Mouse (Mus musculus) liver, adult 2 months (tissue): ENCODE results near the gene Gm17490. TPM values are rescaled to one million over a fixed set of nuclear protein-coding genes. Genes with fewer than 3 reads are reported as not detected.

Experiments used
- DNase-seq: peaks from one replicate; pipeline ENCODE4 v3.0.0-alpha.2; 2011; ENCODE audit warnings: low read depth, low spot score; ENCODE audit errors: extremely low read depth
- H3K27ac ChIP-seq: fragments of 200-500 bp; replicated peaks from 2 replicates; pipeline ENCODE4 v1.5.1; 2012; ENCODE audit warnings: low read depth, mild to moderate bottlenecking, control low read depth, inconsistent platforms, low read length; ENCODE audit not compliant: insufficient read depth
- H3K27me3 ChIP-seq: fragments of 200-500 bp; 2 replicates; pipeline ENCODE4 v1.6.1; 2012; ENCODE audit warnings: mild to moderate bottlenecking, moderate library complexity, low read length, inconsistent platforms; ENCODE audit not compliant: control insufficient read depth, insufficient read depth
- H3K36me3 ChIP-seq: fragments of 200-500 bp; 2 replicates; pipeline ENCODE4 v1.6.1; 2012; ENCODE audit warnings: low read length, inconsistent platforms; ENCODE audit not compliant: control insufficient read depth, insufficient read depth
- H3K4me1 ChIP-seq: fragments of 200-500 bp; 2 replicates; pipeline ENCODE4 v1.6.1; 2011; ENCODE audit warnings: low read length; ENCODE audit not compliant: control insufficient read depth, insufficient read depth
- H3K4me3 ChIP-seq: fragments of 200-500 bp; 2 replicates; pipeline ENCODE4 v1.5.1; 2011; ENCODE audit warnings: low read depth, mild to moderate bottlenecking, control low read depth, low read length, moderate library complexity; ENCODE audit not compliant: insufficient read depth
- H3K79me2 ChIP-seq: fragments of 200-500 bp; 2 replicates; pipeline ENCODE4 v1.6.1; 2012; ENCODE audit warnings: inconsistent platforms, mild to moderate bottlenecking, low read length, moderate library complexity; ENCODE audit not compliant: control insufficient read depth, insufficient read depth
- H3K9ac ChIP-seq: fragments of 200-500 bp; 2 replicates; pipeline ENCODE4 v1.6.1; 2012; ENCODE audit warnings: low read depth, mild to moderate bottlenecking, control low read depth, inconsistent platforms, low read length
- CTCF ChIP-seq: fragments of 200-500 bp; IDR thresholded peaks from 2 replicates; pipeline ENCODE4 v1.5.1; 2011; ENCODE audit warnings: low read depth, low read length, control low read depth
- POLR2A ChIP-seq: fragments of 200-500 bp; IDR thresholded peaks from 2 replicates; pipeline ENCODE4 v1.6.1; 2011; ENCODE audit warnings: low read length, control low read depth; ENCODE audit not compliant: insufficient read depth; ENCODE audit errors: extremely low read depth
- WGBS: fragments of 180-500 bp; shearing (Covaris S2); methylation state at CpG from one replicate; pipeline ENCODE4 v1.1.7; 2018; 5-methylcytosine and 5-hydroxymethylcytosine counted together
- polyA plus RNA-seq: library from polyadenylated mRNA; depleted of rRNA; stranded (reverse); fragments of >200 nt; gene quantifications from 2 replicates; pipeline ENCODE4 v1.2.3, GENCODE M21; 2012
- total RNA-seq: library from RNA; depleted of rRNA; stranded (reverse); fragments of >200 nt; gene quantifications from 2 replicates; pipeline ENCODE4 v1.2.3, GENCODE M21; 2014

Gm17490 gene
- total and polyA plus RNA-seq, 2 experiments: not detected

DNA sequence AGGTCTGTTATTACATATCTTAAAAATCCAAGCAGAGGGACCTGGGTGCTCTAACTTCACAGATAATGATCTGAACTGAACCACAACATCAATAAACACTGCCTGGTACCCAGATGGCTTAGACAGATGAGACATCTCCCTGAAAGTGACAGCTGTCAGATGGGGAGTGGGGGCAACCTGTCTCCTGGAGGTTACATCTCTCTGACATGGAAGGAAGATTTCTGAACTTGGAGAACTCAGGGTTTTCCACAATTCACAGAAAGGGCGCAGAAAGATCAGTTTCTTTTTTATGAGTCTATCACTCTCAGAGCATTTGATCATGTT lies 36.8 kb upstream of the Gm17490 start:
- H3K9ac ChIP-seq: no peak overlapping the region
- H3K27me3 ChIP-seq: no peaks in the 10 kb centered on the region
- 100% methylated on average over 1 of the region's 1 CpGs for WGBS
- H3K4me1 ChIP-seq: no peaks in the 10 kb centered on the region
- H3K79me2 ChIP-seq: no peaks in the 10 kb centered on the region
- no peak overlapping the region for H3K27ac ChIP-seq
- DNase-seq: no peak
- H3K36me3 ChIP-seq: no peaks in the 10 kb centered on the region
- no peak overlapping the region for H3K4me3 ChIP-seq
- no peak for TF ChIP-seq POLR2A
- TF ChIP-seq CTCF: no peak

GRCm38 (mm10) chr2:11662143-11662906 lies 36.3 kb upstream of the Gm17490 start:
- TF ChIP-seq POLR2A (no peak), CTCF (no peak)
- H3K79me2 ChIP-seq: no peaks in the 10 kb centered on the region
- WGBS: 81% methylated on average over 6 of the region's 6 CpGs
- no peak overlapping the region for H3K27ac ChIP-seq
- no peak overlapping the region for H3K4me3 ChIP-seq
- H3K4me1 ChIP-seq: no peaks in the 10 kb centered on the region
- no peaks in the 10 kb centered on the region for H3K36me3 ChIP-seq
- no peaks in the 10 kb centered on the region for H3K27me3 ChIP-seq
- no peak overlapping the region for H3K9ac ChIP-seq
- DNase-seq: no peak

DNA sequence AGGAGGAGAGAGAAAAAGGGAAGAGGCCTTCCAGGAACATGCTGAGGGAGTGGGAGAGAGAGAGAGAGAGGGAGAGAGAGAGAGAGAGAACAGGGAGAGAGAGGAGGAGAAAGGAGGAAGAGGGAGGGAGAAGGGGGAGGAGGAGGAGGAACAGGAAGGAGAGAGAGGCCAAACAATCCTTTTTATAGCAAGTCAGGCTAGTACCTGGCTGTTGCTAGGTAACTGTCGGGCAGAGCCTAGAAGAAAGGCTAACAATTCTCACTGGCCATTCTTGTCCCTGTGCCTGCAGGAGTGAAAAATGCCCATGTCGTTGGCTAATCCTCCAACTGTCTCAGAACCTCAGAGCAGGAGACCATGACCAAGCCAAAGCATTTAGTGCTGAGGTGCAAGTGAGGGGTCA lies 33.2 kb upstream of the Gm17490 start:
- Histone ChIP-seq H3K27ac (no peak overlapping the region), H3K4me1 (no peaks in the 10 kb centered on the region), H3K27me3 (no peaks in the 10 kb centered on the region), H3K79me2 (no peaks in the 10 kb centered on the region), H3K9ac (no peak overlapping the region), H3K36me3 (no peaks in the 10 kb centered on the region), H3K4me3 (no peak overlapping the region)
- WGBS: 38% methylated on average over 2 of the region's 2 CpGs
- TF ChIP-seq CTCF (no peak), POLR2A (no peak)
- DNase-seq: no peak

DNA sequence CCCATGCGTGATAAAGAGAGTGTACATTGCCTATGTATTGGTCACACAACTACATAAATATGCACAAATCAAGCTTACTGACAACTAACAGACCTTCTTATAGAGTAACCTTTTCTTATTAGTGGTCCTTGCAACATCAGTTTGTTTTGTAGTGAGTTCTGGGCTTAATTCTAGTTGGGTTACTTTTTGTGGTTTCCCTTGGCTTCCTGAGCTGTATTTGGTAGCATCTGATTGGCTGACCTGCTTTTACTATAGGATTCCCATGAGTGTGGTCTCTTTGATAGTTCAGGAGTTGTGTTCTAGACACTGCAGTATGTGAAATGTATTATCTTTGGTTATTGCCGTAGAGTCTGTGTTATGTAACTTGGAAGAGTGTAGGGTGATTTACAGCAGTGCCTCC lies 31.5 kb upstream of the Gm17490 start:
- H3K4me3 ChIP-seq: no peak overlapping the region
- DNase-seq: no peak
- WGBS: 86% methylated on average over 2 of the region's 2 CpGs
- H3K9ac ChIP-seq: no peak overlapping the region
- no peaks in the 10 kb centered on the region for H3K27me3 ChIP-seq
- H3K36me3 ChIP-seq: no peaks in the 10 kb centered on the region
- no peak overlapping the region for H3K27ac ChIP-seq
- no peaks in the 10 kb centered on the region for H3K79me2 ChIP-seq
- H3K4me1 ChIP-seq: no peaks in the 10 kb centered on the region
- TF ChIP-seq POLR2A (no peak), CTCF (no peak)

GRCm38 (mm10) chr2:11654990-11655931 lies 29.2 kb upstream of the Gm17490 start:
- Histone ChIP-seq H3K79me2 (no peaks in the 10 kb centered on the region), H3K36me3 (no peaks in the 10 kb centered on the region), H3K27ac (no peak overlapping the region), H3K9ac (no peak overlapping the region), H3K4me1 (no peaks in the 10 kb centered on the region), H3K4me3 (no peak overlapping the region), H3K27me3 (no peaks in the 10 kb centered on the region)
- TF ChIP-seq CTCF (no peak), POLR2A (no peak)
- DNase-seq: no peak
- WGBS: 69% methylated on average over 9 of the region's 9 CpGs
